Mouse (Mus musculus): Measurements from ENCODE around the gene Kcnk10.
A peak's percentile ranks its signal among the peaks of the same experiment; 100 is the strongest.
"Not testable (repeated sequence)": the region's sequence is repeated elsewhere in the genome, so short reads cannot be mapped to it uniquely, and the experiment has no call there.

Gene Kcnk10

GRCm38 (mm10) chr12:98577861-98578360 lies at the start of gene Kcnk10:
Gene Kcnk10, minus strand, starts transcription at chr12:98578310.
- DNase-seq = peak; percentile 63

- DNase-seq = peak; percentile 82
Observed at GRCm38 (mm10) chr12:98627392-98628259, 49.5 kb upstream of the Kcnk10 start, which contains the start of gene Spata7. Gene Spata7, plus strand, starts transcription at chr12:98628157.

- not testable (repeated sequence) for DNase-seq
Observed at GRCm38 (mm10) chr12:98623266-98623665, 45.2 kb upstream of the Kcnk10 start.

- not testable (repeated sequence) for DNase-seq
Observed at GRCm38 (mm10) chr12:98620922-98621321, 42.8 kb upstream of the Kcnk10 start.

GRCm38 (mm10) chr12:98619496-98619895 lies 41.4 kb upstream of the Kcnk10 start:
- no peak for DNase-seq

- no peak for DNase-seq
Observed at GRCm38 (mm10) chr12:98615746-98616145, 37.6 kb upstream of the Kcnk10 start.

- DNase-seq = no peak
Observed at GRCm38 (mm10) chr12:98614910-98615508, 36.9 kb upstream of the Kcnk10 start.

- no peak for DNase-seq
Observed at GRCm38 (mm10) chr12:98610341-98610740, 32.2 kb upstream of the Kcnk10 start.

GRCm38 (mm10) chr12:98606595-98607290 lies 28.6 kb upstream of the Kcnk10 start:
- DNase-seq = no peak

GRCm38 (mm10) chr12:98605264-98605663 lies 27.2 kb upstream of the Kcnk10 start:
- no peak for DNase-seq

GRCm38 (mm10) chr12:98602114-98602513 lies 24.0 kb upstream of the Kcnk10 start:
- no peak for DNase-seq

- no peak for DNase-seq
Observed at GRCm38 (mm10) chr12:98600861-98601260, 22.8 kb upstream of the Kcnk10 start.

GRCm38 (mm10) chr12:98591016-98591415 lies 12.9 kb upstream of the Kcnk10 start:
- DNase-seq = no peak

GRCm38 (mm10) chr12:98588573-98588972 lies 10.5 kb upstream of the Kcnk10 start:
- DNase-seq = no peak

GRCm38 (mm10) chr12:98585302-98585701 lies 7.2 kb upstream of the Kcnk10 start:
- DNase-seq = peak; percentile 36

GRCm38 (mm10) chr12:98575942-98576550 lies 2.1 kb downstream of the Kcnk10 start:
- peak; percentile 43 for DNase-seq

- no peak for DNase-seq
Observed at GRCm38 (mm10) chr12:98575195-98575887, 2.8 kb downstream of the Kcnk10 start.

GRCm38 (mm10) chr12:98574353-98575194 lies 3.5 kb downstream of the Kcnk10 start:
- peak; percentile 68 for DNase-seq

- DNase-seq = peak; percentile 88
Observed at GRCm38 (mm10) chr12:98573317-98574270, 4.5 kb downstream of the Kcnk10 start.

Data from cerebellum, adult 11 months (tissue).